Mouse (Mus musculus) ES-E14 (cell line): Measurements from ENCODE around the gene Trpm1. TPM values are rescaled to one million over a fixed set of nuclear protein-coding genes. Genes with fewer than 3 reads are reported as not detected.

Experiments
- DNase-seq: peaks from one replicate; pipeline ENCODE4 v3.0.0-alpha.2; 2013; ENCODE audit warnings: low read depth, low spot score
- H3K27ac ChIP-seq: 2 replicates; pipeline ENCODE4 v1.5.1; 2012; ENCODE audit warnings: low read depth, mild to moderate bottlenecking, low read length, moderate library complexity, mixed read lengths; ENCODE audit not compliant: poor library complexity, insufficient read depth, severe bottlenecking
- H3K36me3 ChIP-seq: 2 replicates; pipeline ENCODE4 v1.6.1; 2012; ENCODE audit warnings: mild to moderate bottlenecking, low read length, moderate library complexity, mixed read lengths; ENCODE audit not compliant: control insufficient read depth, poor library complexity, insufficient read depth, severe bottlenecking
- H3K4me1 ChIP-seq, 2 experiments: fragments of 150-350 bp in 1 of 2; sonication (generic) in 1 of 2; 2 replicates each; pipeline ENCODE4 v1.6.1; 2012; ENCODE audit warnings: low read length in 2 of 2, mild to moderate bottlenecking in 1 of 2, mixed read lengths in 1 of 2; ENCODE audit not compliant: control insufficient read depth in 2 of 2, insufficient read depth in 2 of 2, poor library complexity in 1 of 2
- H3K4me3 ChIP-seq, 2 experiments: fragments of 150-350 bp in 1 of 2; sonication (generic) in 1 of 2; 2 replicates each; pipeline ENCODE4 v1.5.1; 2012; ENCODE audit warnings: low read length in 2 of 2, low read depth in 1 of 2, mild to moderate bottlenecking in 1 of 2, mixed read lengths in 1 of 2; ENCODE audit not compliant: insufficient read depth in 1 of 2, poor library complexity in 1 of 2, severe bottlenecking in 1 of 2
- H3K9ac ChIP-seq: 2 replicates; pipeline ENCODE4 v1.6.1; 2012; ENCODE audit warnings: low read depth, mild to moderate bottlenecking, low read length, mixed read lengths; ENCODE audit not compliant: poor library complexity, insufficient read depth, severe bottlenecking
- H3K9me3 ChIP-seq: fragments of 150-350 bp; sonication (generic); 2 replicates; pipeline ENCODE4 v1.6.1; 2012; ENCODE audit warnings: low read depth, mild to moderate bottlenecking, low read length; ENCODE audit not compliant: control insufficient read depth, insufficient read depth
- CHD2 ChIP-seq: IDR thresholded peaks from 2 replicates; pipeline ENCODE4 v1.6.1; 2014; ENCODE audit warnings: mild to moderate bottlenecking, low read depth, low read length, inconsistent platforms
- HCFC1 ChIP-seq: IDR thresholded peaks from 2 replicates; pipeline ENCODE4 v1.6.1; 2012; ENCODE audit warnings: low read length, inconsistent platforms, borderline replicate concordance; ENCODE audit not compliant: insufficient read depth
- MAFK ChIP-seq: IDR thresholded peaks from 2 replicates; pipeline ENCODE4 v1.6.1; 2014; ENCODE audit warnings: mild to moderate bottlenecking, low read depth, low read length, inconsistent platforms; ENCODE audit not compliant: insufficient read depth
- ZC3H11A ChIP-seq: IDR thresholded peaks from 2 replicates; pipeline ENCODE4 v1.6.1; 2012; ENCODE audit warnings: low read depth, mild to moderate bottlenecking, inconsistent platforms, low read length, borderline replicate concordance
- ZNF384 ChIP-seq: IDR thresholded peaks from 2 replicates; pipeline ENCODE4 v1.6.1; 2012; ENCODE audit warnings: low read depth, low read length, inconsistent platforms
- in situ Hi-C, 2 experiments: fragments of 600-800 bp; cut with MboI; formaldehyde crosslinking; loops; one replicate each; pipeline ENCODE4 v1.15.1; 2025; ENCODE audit warnings: low sequenced_read_pairs in 2 of 2, inconsistent platforms in 1 of 2; ENCODE audit not compliant: unreplicated experiment in 2 of 2
- total RNA-seq: library from RNA; depleted of rRNA; stranded (reverse); fragments of 300-350 nt; gene quantifications from 2 replicates; pipeline ENCODE4 v1.2.3, GENCODE M21; 2012

Gene Trpm1
- total RNA-seq, 1 experiment = 0.94 TPM

- Histone ChIP-seq H3K4me3 (no peak overlapping the region), H3K36me3 (no peaks in the 10 kb centered on the region), H3K9ac (no peak overlapping the region), H3K4me1 (no peaks in the 10 kb centered on the region), H3K9me3 (no peaks in the 10 kb centered on the region), H3K27ac (no peak overlapping the region)
- TF ChIP-seq HCFC1 (no peak), ZC3H11A (no peak), MAFK (no peak), ZNF384 (no peak), CHD2 (no peak)
- DNase-seq = no peak
- in situ Hi-C loops = no loop called here
These were observed 62.0 kb downstream of the Trpm1 start for GRCm38 (mm10) chr7:64215613-64216012.

DNA sequence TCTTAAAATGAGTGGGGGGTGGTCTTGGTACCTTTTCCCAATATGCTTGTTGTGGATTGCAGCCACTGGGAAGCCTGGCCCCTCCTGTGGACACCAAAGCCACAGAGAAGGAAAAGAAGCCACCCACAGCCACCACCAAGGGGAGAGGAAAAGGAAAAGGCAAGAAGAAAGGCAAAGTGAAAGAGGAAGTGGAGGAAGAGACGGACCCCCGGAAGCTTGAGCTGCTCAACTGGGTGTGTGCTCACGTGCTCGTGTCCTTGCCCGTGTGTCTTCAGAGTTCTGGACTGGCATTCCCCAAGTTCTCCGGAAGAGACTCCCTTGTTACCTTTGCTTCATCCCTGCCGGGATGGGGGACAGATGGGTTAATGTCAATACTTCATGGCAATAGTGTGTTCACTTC, 63.8 kb downstream of the Trpm1 start:
- Histone ChIP-seq H3K9me3 (no peaks in the 10 kb centered on the region), H3K36me3 (no peaks in the 10 kb centered on the region)

GRCm38 (mm10) chr7:64219765-64220164, 66.1 kb downstream of the Trpm1 start:
- H3K27ac ChIP-seq = no peak overlapping the region
- TF ChIP-seq ZNF384 (no peak), CHD2 (no peak), HCFC1 (no peak), MAFK (no peak), ZC3H11A (no peak)
- no peak for DNase-seq
- no peak overlapping the region for H3K4me3 ChIP-seq
- no peaks in the 10 kb centered on the region for H3K4me1 ChIP-seq
- H3K9me3 ChIP-seq = no peaks in the 10 kb centered on the region
- no peaks in the 10 kb centered on the region for H3K36me3 ChIP-seq
- no peak overlapping the region for H3K9ac ChIP-seq
- in situ Hi-C loops = no loop called here

More for the DNA sequence above, 63.8 kb downstream of the Trpm1 start:
- Histone ChIP-seq H3K4me3 (no peak overlapping the region), H3K9ac (no peak overlapping the region), H3K4me1 (no peaks in the 10 kb centered on the region), H3K27ac (no peak overlapping the region)
- no peak for TF ChIP-seq ZNF384
- TF ChIP-seq MAFK = no peak
- no peak for TF ChIP-seq HCFC1
- no peak for TF ChIP-seq ZC3H11A
- no peak for TF ChIP-seq CHD2
- no peak for DNase-seq
- in situ Hi-C loops = no loop called here

- TF ChIP-seq HCFC1 (no peak), CHD2 (no peak), ZC3H11A (no peak), ZNF384 (no peak), MAFK (no peak)
- Histone ChIP-seq H3K4me1 (no peaks in the 10 kb centered on the region), H3K27ac (no peak overlapping the region), H3K36me3 (no peaks in the 10 kb centered on the region), H3K9me3 (no peaks in the 10 kb centered on the region), H3K9ac (no peak overlapping the region), H3K4me3 (no peak overlapping the region)
- in situ Hi-C loops = no loop called here
- no peak for DNase-seq
These were observed 69.6 kb downstream of the Trpm1 start for GRCm38 (mm10) chr7:64223215-64223614.
